Mouse (Mus musculus): ENCODE results near the gene Cacnb4. TPM values are rescaled to one million over a fixed set of nuclear protein-coding genes. Genes with fewer than 3 reads are reported as not detected.

The Cacnb4 gene
- polyA plus RNA-seq, 1 experiment from 2014 or later, result 18.0 TPM

DNA sequence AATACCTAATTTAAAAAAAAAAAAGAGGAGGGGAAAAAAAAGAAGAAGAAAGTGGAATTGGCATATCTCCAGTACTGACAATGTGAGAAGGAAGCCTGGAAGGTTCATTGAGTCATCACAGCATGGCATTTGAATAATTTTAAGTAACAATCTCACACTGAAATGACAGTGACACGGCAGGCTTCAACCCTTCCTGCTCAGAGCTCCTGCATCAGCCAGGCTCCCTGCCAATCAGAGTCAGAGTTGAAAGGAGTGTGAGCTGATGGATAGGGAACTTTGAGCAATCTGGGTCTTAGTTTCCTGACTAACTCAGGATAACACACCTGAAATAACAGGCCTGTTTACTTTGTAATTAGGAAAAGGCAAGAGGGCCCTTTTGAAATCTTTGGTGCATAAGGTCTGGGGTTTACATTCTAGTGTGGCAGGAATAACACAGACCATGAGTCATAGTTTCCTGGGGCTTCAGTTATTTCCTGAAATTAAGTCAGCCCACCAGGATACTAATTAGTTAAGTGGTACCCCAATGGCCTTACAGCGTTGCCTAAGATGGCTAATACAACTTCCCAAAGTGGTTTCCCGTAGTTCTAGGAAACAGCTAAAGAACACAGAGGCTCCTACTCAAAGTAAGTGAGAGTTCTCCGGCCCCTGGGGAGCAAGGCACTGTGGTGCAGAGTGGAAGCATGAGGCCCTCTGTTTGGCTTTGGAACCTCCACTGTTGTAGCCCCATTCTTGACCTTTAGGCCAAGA is 204.9 kb downstream of the Cacnb4 start:
- DNase-seq, result no peak
- Histone ChIP-seq H3K4me2 (ENCODE audit: low read length) (no peak overlapping the region), H3K4me1 (ENCODE audit: control insufficient read depth, insufficient read depth, low read length) (no peaks in the 10 kb centered on the region), H3K9ac (replicated peaks; ENCODE audit: low read length) (no peak overlapping the region), H3K27ac (replicated peaks; ENCODE audit: low read depth, low read length) (no peak overlapping the region), H3K9me3 (ENCODE audit: control insufficient read depth, low read length) (no peaks in the 10 kb centered on the region), H3K36me3 (ENCODE audit: control insufficient read depth, insufficient read depth, low read length) (peaks cover 36% of the 10 kb centered on the region), H3K4me3 (replicated peaks; ENCODE audit: low read depth, low read length) (no peak overlapping the region), H3K27me3 (ENCODE audit: control insufficient read depth, insufficient read depth, low read length) (no peaks in the 10 kb centered on the region)
- no peak for ATAC-seq (ENCODE audit: low FRiP score, low TSS enrichment)
- 60% methylated on average over 4 of the region's 4 CpGs for WGBS

DNA sequence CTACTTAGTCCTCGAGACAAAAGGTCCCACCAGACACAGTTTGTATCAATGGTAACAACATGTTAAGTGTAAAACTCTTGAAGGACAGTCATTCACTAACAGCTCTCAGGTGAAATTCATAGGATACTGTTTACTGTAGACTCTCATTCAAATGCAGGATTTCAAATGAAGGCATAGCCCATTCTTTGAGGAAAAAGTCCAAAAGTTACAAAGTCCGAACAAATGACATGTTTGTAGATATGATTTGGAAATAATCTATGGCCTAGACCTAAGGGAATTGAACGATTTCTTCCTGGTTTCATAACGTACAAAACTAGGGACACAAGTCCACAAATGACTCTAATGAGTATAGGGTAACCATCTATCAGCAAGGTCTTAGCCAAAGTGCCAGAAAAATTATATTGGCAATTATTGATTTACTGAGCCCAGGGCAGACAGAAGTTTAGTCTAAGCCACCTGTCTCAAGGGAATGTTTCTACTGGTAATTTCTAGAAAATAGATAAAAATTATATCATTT is 206.5 kb downstream of the Cacnb4 start:
- WGBS, result 91% methylated on average over 4 of the region's 4 CpGs
- Histone ChIP-seq H3K27ac (replicated peaks; ENCODE audit: low read depth, low read length) (no peak overlapping the region), H3K27me3 (ENCODE audit: control insufficient read depth, insufficient read depth, low read length) (no peaks in the 10 kb centered on the region), H3K9ac (replicated peaks; ENCODE audit: low read length) (no peak overlapping the region), H3K36me3 (ENCODE audit: control insufficient read depth, insufficient read depth, low read length) (peaks cover 27% of the 10 kb centered on the region), H3K4me2 (ENCODE audit: low read length) (no peak overlapping the region), H3K9me3 (ENCODE audit: control insufficient read depth, low read length) (no peaks in the 10 kb centered on the region), H3K4me1 (ENCODE audit: control insufficient read depth, insufficient read depth, low read length) (no peaks in the 10 kb centered on the region), H3K4me3 (replicated peaks; ENCODE audit: low read depth, low read length) (no peak overlapping the region)
- DNase-seq, result no peak
- no peak for ATAC-seq (ENCODE audit: low FRiP score, low TSS enrichment)

DNA sequence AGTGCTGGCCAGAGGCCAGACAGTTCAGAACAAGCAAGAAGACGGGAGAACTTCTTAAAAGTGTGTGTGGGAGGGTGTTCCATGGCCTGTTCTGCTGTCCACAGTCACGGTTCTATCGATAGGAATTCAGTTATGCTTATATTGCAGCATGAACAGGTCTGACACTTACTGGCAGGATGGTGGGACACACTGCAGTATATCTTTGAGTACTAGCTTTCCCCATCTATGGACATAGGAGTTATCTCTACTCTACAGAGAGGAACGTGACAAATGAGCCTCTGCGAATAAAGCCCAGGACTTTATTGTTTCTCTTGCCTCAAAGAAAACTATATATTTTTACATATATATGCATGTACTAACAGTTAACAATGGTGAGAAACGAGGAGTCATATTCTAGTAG is 209.0 kb downstream of the Cacnb4 start:
- H3K4me3 ChIP-seq (replicated peaks; ENCODE audit: low read depth, low read length), result no peak overlapping the region
- H3K27me3 ChIP-seq (ENCODE audit: control insufficient read depth, insufficient read depth, low read length), result no peaks in the 10 kb centered on the region
- DNase-seq (no peak), ATAC-seq (ENCODE audit: low FRiP score, low TSS enrichment) (no peak)
- H3K4me2 ChIP-seq (ENCODE audit: low read length), result no peak overlapping the region
- H3K36me3 ChIP-seq (ENCODE audit: control insufficient read depth, insufficient read depth, low read length), result peaks cover 11% of the 10 kb centered on the region; the same call in 1 of the 2 replicates
- H3K9me3 ChIP-seq (ENCODE audit: control insufficient read depth, low read length), result no peaks in the 10 kb centered on the region
- H3K27ac ChIP-seq (replicated peaks; ENCODE audit: low read depth, low read length), result no peak overlapping the region
- H3K9ac ChIP-seq (replicated peaks; ENCODE audit: low read length), result no peak overlapping the region
- WGBS, result 85% methylated on average over 6 of the region's 6 CpGs
- H3K4me1 ChIP-seq (ENCODE audit: control insufficient read depth, insufficient read depth, low read length), result no peaks in the 10 kb centered on the region

DNA sequence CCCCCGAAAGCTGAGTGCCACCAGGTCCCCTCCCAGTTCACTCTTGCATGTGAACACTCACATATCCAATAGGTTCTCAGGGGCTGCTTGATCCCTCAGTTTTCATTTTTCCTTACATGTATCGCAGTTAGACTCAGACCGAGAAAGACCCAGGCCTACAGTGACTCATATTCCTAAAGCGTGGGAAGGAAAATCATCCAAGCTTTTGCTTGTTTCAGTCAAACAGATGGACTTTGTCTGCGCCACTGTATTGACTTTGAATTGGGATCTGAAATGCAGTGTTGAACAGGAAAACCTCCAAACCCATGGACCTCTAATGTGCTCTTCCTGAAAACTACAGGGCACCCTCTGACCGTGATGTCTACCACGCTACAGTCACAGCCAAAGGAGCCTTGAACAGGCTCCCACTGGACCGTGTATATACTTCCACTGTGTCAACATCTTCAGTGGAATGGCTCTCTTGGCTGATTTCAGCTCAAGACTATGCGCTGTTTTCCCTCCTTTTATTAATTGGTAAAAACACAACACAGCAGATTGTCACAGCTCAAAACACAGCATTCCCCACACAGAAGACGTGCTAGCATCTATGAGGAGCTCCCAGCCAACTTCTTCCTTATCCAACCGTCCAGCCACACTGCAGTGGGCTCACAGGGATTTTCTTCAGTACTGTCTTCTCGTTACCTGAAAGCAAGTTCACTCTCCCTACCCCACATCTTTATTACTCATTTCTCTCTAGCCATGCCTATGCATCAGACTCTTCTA is 215.2 kb downstream of the Cacnb4 start:
- no peak overlapping the region for H3K4me2 ChIP-seq (ENCODE audit: low read length)
- ATAC-seq (ENCODE audit: low FRiP score, low TSS enrichment), result no peak
- H3K9me3 ChIP-seq (ENCODE audit: control insufficient read depth, low read length), result no peaks in the 10 kb centered on the region
- no peak overlapping the region for H3K27ac ChIP-seq (replicated peaks; ENCODE audit: low read depth, low read length)
- H3K4me3 ChIP-seq (replicated peaks; ENCODE audit: low read depth, low read length), result no peak overlapping the region
- H3K36me3 ChIP-seq (ENCODE audit: control insufficient read depth, insufficient read depth, low read length), result peaks cover 5% of the 10 kb centered on the region; the same call in 1 of the 2 replicates
- H3K4me1 ChIP-seq (ENCODE audit: control insufficient read depth, insufficient read depth, low read length), result no peaks in the 10 kb centered on the region
- no peaks in the 10 kb centered on the region for H3K27me3 ChIP-seq (ENCODE audit: control insufficient read depth, insufficient read depth, low read length)
- DNase-seq, result no peak
- H3K9ac ChIP-seq (replicated peaks; ENCODE audit: low read length), result no peak overlapping the region
- 95% methylated on average over 12 of the region's 12 CpGs for WGBS

DNA sequence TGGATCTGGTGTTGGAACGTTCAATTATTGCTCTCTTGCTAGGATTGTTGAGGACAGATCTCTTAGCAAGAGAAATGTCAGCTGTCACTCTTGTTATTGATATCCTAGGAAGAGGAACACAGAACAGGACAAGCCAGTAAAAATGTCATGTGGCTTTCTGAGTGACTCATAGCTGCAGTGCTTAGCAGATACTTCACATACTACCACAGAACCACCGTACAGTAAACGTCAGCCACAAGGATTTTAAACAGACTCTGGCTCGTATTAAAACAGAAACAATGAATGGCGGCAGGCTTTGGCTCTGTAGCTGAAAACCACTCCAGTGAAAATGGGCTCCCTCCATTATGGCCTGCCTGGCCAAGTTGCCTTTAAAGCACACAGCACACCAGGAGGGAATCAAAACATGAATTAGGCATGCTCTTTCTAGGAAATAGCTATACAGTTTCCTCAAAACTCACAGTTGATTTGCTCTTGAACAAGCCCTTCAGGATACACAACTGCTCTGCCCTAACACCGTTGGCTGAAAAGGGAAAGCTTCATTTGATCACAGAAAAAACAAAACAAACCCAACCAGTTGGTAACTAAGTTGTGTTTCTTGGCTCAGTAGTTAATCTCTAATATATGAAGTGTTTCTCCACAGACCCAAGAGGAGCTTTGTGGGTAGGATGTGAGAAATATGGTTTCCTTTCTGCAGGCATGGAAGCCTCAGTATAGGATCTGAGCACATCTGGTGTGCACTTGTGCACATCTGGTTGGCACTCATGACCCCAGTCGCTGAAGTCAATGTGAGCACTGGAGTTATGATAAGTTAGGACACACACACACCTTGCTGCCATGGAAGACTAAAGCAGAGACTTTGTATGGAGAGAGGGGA is 220.8 kb downstream of the Cacnb4 start:
- Histone ChIP-seq H3K4me2 (ENCODE audit: low read length) (no peak overlapping the region), H3K4me3 (replicated peaks; ENCODE audit: low read depth, low read length) (no peak overlapping the region), H3K27ac (replicated peaks; ENCODE audit: low read depth, low read length) (no peak overlapping the region), H3K4me1 (ENCODE audit: control insufficient read depth, insufficient read depth, low read length) (no peaks in the 10 kb centered on the region), H3K36me3 (ENCODE audit: control insufficient read depth, insufficient read depth, low read length) (peaks cover 10% of the 10 kb centered on the region), H3K9me3 (ENCODE audit: control insufficient read depth, low read length) (no peaks in the 10 kb centered on the region), H3K27me3 (ENCODE audit: control insufficient read depth, insufficient read depth, low read length) (no peaks in the 10 kb centered on the region), H3K9ac (replicated peaks; ENCODE audit: low read length) (no peak overlapping the region)
- WGBS, result 84% methylated on average over 7 of the region's 7 CpGs
- DNase-seq, result no peak
- no peak for ATAC-seq (ENCODE audit: low FRiP score, low TSS enrichment)

DNA sequence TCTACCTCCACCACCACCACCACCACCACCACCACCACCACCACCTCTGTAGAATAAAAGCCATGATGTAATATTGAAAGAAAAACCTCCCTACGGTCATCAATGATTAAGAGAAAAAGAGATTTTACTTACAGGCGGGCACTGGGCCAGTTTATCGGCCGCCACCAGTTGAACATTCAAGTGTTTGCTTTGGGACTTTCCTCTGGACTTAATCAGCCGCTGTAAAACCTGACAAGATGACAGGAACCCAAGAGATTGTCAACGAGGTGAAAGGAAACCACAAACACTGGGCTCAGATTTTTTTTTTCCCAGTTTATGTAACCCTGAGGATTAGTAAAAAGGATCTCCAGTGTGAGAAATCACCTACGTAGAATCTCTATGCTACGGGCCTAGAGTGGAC is 226.8 kb downstream of the Cacnb4 start:
- no peak for ATAC-seq (ENCODE audit: low FRiP score, low TSS enrichment)
- Histone ChIP-seq H3K4me3 (replicated peaks; ENCODE audit: low read depth, low read length) (no peak overlapping the region), H3K27ac (replicated peaks; ENCODE audit: low read depth, low read length) (no peak overlapping the region), H3K9me3 (ENCODE audit: control insufficient read depth, low read length) (no peaks in the 10 kb centered on the region), H3K36me3 (ENCODE audit: control insufficient read depth, insufficient read depth, low read length) (peaks cover 17% of the 10 kb centered on the region), H3K27me3 (ENCODE audit: control insufficient read depth, insufficient read depth, low read length) (no peaks in the 10 kb centered on the region), H3K4me2 (ENCODE audit: low read length) (no peak overlapping the region), H3K4me1 (ENCODE audit: control insufficient read depth, insufficient read depth, low read length) (no peaks in the 10 kb centered on the region), H3K9ac (replicated peaks; ENCODE audit: low read length) (no peak overlapping the region)
- 95% methylated on average over 8 of the region's 8 CpGs for WGBS
- DNase-seq, result no peak

DNA sequence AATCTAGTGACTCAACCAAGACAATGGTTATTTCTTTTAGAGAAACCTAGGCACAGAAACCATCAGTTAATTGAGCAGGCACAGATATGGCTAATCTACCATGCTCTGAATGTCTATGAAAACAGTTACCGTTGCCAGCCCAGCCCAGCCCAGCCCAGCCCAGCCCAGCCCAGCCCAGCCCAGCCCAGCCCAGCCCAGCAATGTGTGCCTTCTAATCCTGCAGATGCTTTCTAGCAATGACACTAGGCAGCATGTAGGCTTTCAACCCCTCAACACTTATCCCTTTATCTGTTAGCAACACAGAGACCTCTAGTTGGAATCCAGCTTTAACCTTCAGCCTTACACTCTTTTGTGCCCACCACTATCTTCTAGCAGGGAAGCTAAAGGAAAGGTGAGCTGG is 227.7 kb downstream of the Cacnb4 start:
- H3K9ac ChIP-seq (replicated peaks; ENCODE audit: low read length), result no peak overlapping the region
- 96% methylated on average over 1 of the region's 1 CpGs for WGBS
- no peaks in the 10 kb centered on the region for H3K27me3 ChIP-seq (ENCODE audit: control insufficient read depth, insufficient read depth, low read length)
- no peaks in the 10 kb centered on the region for H3K9me3 ChIP-seq (ENCODE audit: control insufficient read depth, low read length)
- no peak overlapping the region for H3K4me3 ChIP-seq (replicated peaks; ENCODE audit: low read depth, low read length)
- ATAC-seq (ENCODE audit: low FRiP score, low TSS enrichment) (no peak), DNase-seq (no peak)
- no peak overlapping the region for H3K4me2 ChIP-seq (ENCODE audit: low read length)
- H3K4me1 ChIP-seq (ENCODE audit: control insufficient read depth, insufficient read depth, low read length), result no peaks in the 10 kb centered on the region
- H3K27ac ChIP-seq (replicated peaks; ENCODE audit: low read depth, low read length), result no peak overlapping the region
- H3K36me3 ChIP-seq (ENCODE audit: control insufficient read depth, insufficient read depth, low read length), result peaks cover 17% of the 10 kb centered on the region

DNA sequence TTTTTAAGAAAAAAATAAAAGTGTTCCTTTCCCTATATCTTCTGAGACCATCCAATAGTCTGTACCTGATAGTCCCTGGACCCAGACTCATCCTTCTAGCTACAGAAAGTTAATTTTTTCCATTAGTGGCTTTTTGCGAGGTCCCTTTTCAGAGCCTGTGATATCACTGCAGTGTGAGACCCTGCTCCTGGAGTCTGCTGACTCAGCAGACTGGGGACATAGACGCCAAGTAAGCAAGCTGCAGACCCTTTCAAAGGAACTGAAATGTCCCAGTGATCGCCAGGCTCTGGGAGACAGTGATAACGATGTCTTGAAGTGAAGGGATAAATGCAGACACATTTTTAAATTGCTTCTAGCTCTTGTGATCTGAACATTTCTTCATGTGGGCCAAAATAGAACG is 230.0 kb downstream of the Cacnb4 start:
- 79% methylated on average over 5 of the region's 5 CpGs for WGBS
- Histone ChIP-seq H3K36me3 (ENCODE audit: control insufficient read depth, insufficient read depth, low read length) (peaks cover 15% of the 10 kb centered on the region), H3K4me1 (ENCODE audit: control insufficient read depth, insufficient read depth, low read length) (no peaks in the 10 kb centered on the region), H3K27me3 (ENCODE audit: control insufficient read depth, insufficient read depth, low read length) (no peaks in the 10 kb centered on the region), H3K9me3 (ENCODE audit: control insufficient read depth, low read length) (no peaks in the 10 kb centered on the region), H3K4me2 (ENCODE audit: low read length) (no peak overlapping the region), H3K4me3 (replicated peaks; ENCODE audit: low read depth, low read length) (no peak overlapping the region), H3K27ac (replicated peaks; ENCODE audit: low read depth, low read length) (no peak overlapping the region), H3K9ac (replicated peaks; ENCODE audit: low read length) (no peak overlapping the region)
- no peak for DNase-seq
- ATAC-seq (ENCODE audit: low FRiP score, low TSS enrichment), result no peak
